ENCODE assay signal across 19 mouse cellular contexts in genomic region chr14:20228336-20228735, GRCm38 (mm10). TPM values are rescaled to one million over a fixed set of nuclear protein-coding genes. Genes with fewer than 3 reads are reported as not detected.
DNase-seq lines count a peak whose midpoint lies in the region; ATAC-seq lines count a peak whose summit lies in the region.
"Had no signal": no experiment of that assay in that cellular context is flagged by ENCODE, and none has a peak within 500 bp of the region (broad histone marks: within the 10 kb centered on the region; RNA-seq: fewer than 3 reads in every experiment).

No protein-coding gene starts in this region.

- 79% methylated on average over 4 of the region's 4 CpGs for whole genome bisulfite sequencing in hindbrain, embryonic 10.5 days
- WGBS in hindbrain, embryonic 12.5 days: 66% methylated on average over 4 of the region's 4 CpGs

- peaks cover 39% of the 10 kb centered on the region for H3K4me1 ChIP-seq in hindbrain, embryonic 10.5 days (replicated peaks)
- peaks cover 30% of the 10 kb centered on the region for H3K4me1 ChIP-seq in hindbrain, embryonic 12.5 days

- no peak overlapping the region for H3K4me2 ChIP-seq in hindbrain, embryonic 12.5 days (replicated peaks)
- H3K4me2 ChIP-seq: neural tube, embryonic 13.5 days had no signal

- H3K36me3 ChIP-seq in hindbrain, embryonic 10.5 days: no peaks in the 10 kb centered on the region
- no peaks in the 10 kb centered on the region for H3K36me3 ChIP-seq in hindbrain, embryonic 12.5 days
- H3K36me3 ChIP-seq: G1E; neural tube, embryonic 13.5 days had no signal

- ATAC-seq in hindbrain, embryonic 12.5 days (ENCODE audit: low FRiP score): no peak
- ATAC-seq in activated CD4-positive, CD25-positive, alpha-beta regulatory T cell, adult 4 months: no peak
- ATAC-seq: forebrain, postnatal 0 days; hindbrain, postnatal 0 days had no signal

- peak overlapping the region; percentile 69 for H3K27ac ChIP-seq in hindbrain, embryonic 10.5 days
- H3K27ac ChIP-seq in hindbrain, embryonic 12.5 days: no peak overlapping the region
- H3K27ac ChIP-seq: hindbrain, postnatal 0 days; liver, embryonic 14.5 days; macrophage; neural tube, embryonic 13.5 days had no signal

- no peak overlapping the region for H3K4me3 ChIP-seq in hindbrain, embryonic 10.5 days
- H3K4me3 ChIP-seq in hindbrain, embryonic 12.5 days: no peak overlapping the region
- H3K4me3 ChIP-seq: neural tube, embryonic 13.5 days had no signal

- no peaks in the 10 kb centered on the region for H3K9me3 ChIP-seq in hindbrain, embryonic 10.5 days
- no peaks in the 10 kb centered on the region for H3K9me3 ChIP-seq in hindbrain, embryonic 12.5 days (replicated peaks)
- H3K9me3 ChIP-seq: G1E; neural tube, embryonic 13.5 days had no signal

- peaks cover 7% of the 10 kb centered on the region for H3K27me3 ChIP-seq in hindbrain, embryonic 10.5 days (ENCODE audit: insufficient read depth, poor library complexity, severe bottlenecking)
- H3K27me3 ChIP-seq in hindbrain, embryonic 12.5 days: no peaks in the 10 kb centered on the region
- H3K27me3 ChIP-seq: neural tube, embryonic 13.5 days had no signal

- no peak overlapping the region for H3K9ac ChIP-seq in hindbrain, embryonic 12.5 days
- H3K9ac ChIP-seq: forebrain, postnatal 0 days; liver, embryonic 14.5 days; neural tube, embryonic 13.5 days had no signal

- no peak for DNase-seq in hindbrain, embryonic 10.5 days (ENCODE audit: low spot score)
- DNase-seq in ovary, postnatal 36 days (ENCODE audit: low spot score): peak; percentile 27
- DNase-seq in ovary, adult 18-20 months (ENCODE audit: low spot score): no peak
- peak; percentile 81 for DNase-seq in kidney, postnatal 14 days
- peak; percentile 52 for DNase-seq in testis, postnatal 14 days (ENCODE audit: low spot score)
- no peak for DNase-seq in urinary bladder, postnatal 10 days (ENCODE audit: low spot score)
- DNase-seq: cerebellum, adult 2 months; forebrain, postnatal 0 days; heart, adult 18-20 months; heart, postnatal 10 days had no signal

RNA-seq across cellular contexts. Expression of gene Kcnk16, which starts 40.7 kb away (rescaled TPM):
- 0.09 and 0.20 TPM in 2 replicates for polyA plus RNA-seq in hindbrain, embryonic 10.5 days (2016; fragmentation: Nextera tagmentation; extraction: Ambion mirVana)
- 0.14 TPM in 1 of 2 replicates, not detected in the other for polyA plus RNA-seq in hindbrain, embryonic 12.5 days (2016; fragmentation: Nextera tagmentation; extraction: Ambion mirVana)
- not detected for polyA plus RNA-seq in activated CD4-positive, CD25-positive, alpha-beta regulatory T cell, adult 4 months (2017; shearing (Covaris generic))
- polyA plus RNA-seq: brain, embryonic 14.5 days; cerebellum, adult 2 months; forebrain, postnatal 0 days; G1E; hindbrain, postnatal 0 days; macrophage; midbrain, postnatal 0 days had no signal

RNA-seq across cellular contexts. Expression of gene Kcnk5, which starts 46.7 kb away (rescaled TPM):
- 12.4 and 13.5 TPM in 2 replicates for polyA plus RNA-seq in hindbrain, embryonic 10.5 days (2016; fragmentation: Nextera tagmentation; extraction: Ambion mirVana)
- polyA plus RNA-seq in hindbrain, embryonic 12.5 days (2016; fragmentation: Nextera tagmentation; extraction: Ambion mirVana): 5.8 and 6.9 TPM in 2 replicates
- polyA plus RNA-seq in activated CD4-positive, CD25-positive, alpha-beta regulatory T cell, adult 4 months (2017; shearing (Covaris generic)): 1 to 10 TPM; 3.6 to 4.4 TPM

Comparison
In these comparisons a context has a peak if more than half of its experiments do, and no peak if none do; other contexts are left out.
1. DNase-seq: peak in ovary, postnatal 36 days (single experiment), kidney, postnatal 14 days (single experiment) and testis, postnatal 14 days (single experiment); none in hindbrain, embryonic 10.5 days (single experiment), ovary, adult 18-20 months (single experiment) and urinary bladder, postnatal 10 days (single experiment).